Mouse (Mus musculus): ENCODE results near the gene Pon1. TPM values are rescaled to one million over a fixed set of nuclear protein-coding genes. Genes with fewer than 3 reads are reported as not detected.
A peak's percentile ranks its signal among the peaks of the same experiment; 100 is the strongest.
"Not testable (repeated sequence)": the region's sequence is repeated elsewhere in the genome, so short reads cannot be mapped to it uniquely, and the experiment has no call there.

The Pon1 gene
- total and polyA plus RNA-seq, 2 experiments = 549 to 2,396 TPM

GRCm38 (mm10) chr6:5232022-5232421 lies 38.3 kb upstream of the Pon1 start:
- H3K79me2 ChIP-seq (ENCODE audit: control insufficient read depth, insufficient read depth, low read length) = no peaks in the 10 kb centered on the region
- DNase-seq (ENCODE audit: extremely low read depth, low read depth, low spot score) = no peak
- no peak overlapping the region for H3K9ac ChIP-seq (ENCODE audit: low read depth, low read length)
- peaks cover under 1% of the 10 kb centered on the region; the same call in 1 of the 2 replicates for H3K4me1 ChIP-seq (ENCODE audit: control insufficient read depth, insufficient read depth, low read length)
- H3K36me3 ChIP-seq (ENCODE audit: control insufficient read depth, insufficient read depth, low read length) = peaks cover 42% of the 10 kb centered on the region
- no peak overlapping the region for H3K27ac ChIP-seq (replicated peaks; ENCODE audit: insufficient read depth, low read depth, low read length)
- TF ChIP-seq POLR2A (IDR thresholded peaks at IDR 0.05; ENCODE audit: extremely low read depth, insufficient read depth, low read length) (no peak), CTCF (IDR thresholded peaks at IDR 0.05; ENCODE audit: low read depth, low read length) (no peak)
- no peaks in the 10 kb centered on the region for H3K27me3 ChIP-seq (ENCODE audit: control insufficient read depth, insufficient read depth, low read length)
- H3K4me3 ChIP-seq (ENCODE audit: insufficient read depth, low read depth, low read length) = no peak overlapping the region
- 91% methylated on average over 4 of the region's 4 CpGs for WGBS

GRCm38 (mm10) chr6:5230261-5230660 lies 36.5 kb upstream of the Pon1 start:
- 59% methylated on average over 5 of the region's 5 CpGs for WGBS
- H3K27ac ChIP-seq (replicated peaks; ENCODE audit: insufficient read depth, low read depth, low read length) = no peak overlapping the region
- no peak overlapping the region for H3K9ac ChIP-seq (ENCODE audit: low read depth, low read length)
- H3K27me3 ChIP-seq (ENCODE audit: control insufficient read depth, insufficient read depth, low read length) = no peaks in the 10 kb centered on the region
- H3K4me3 ChIP-seq (ENCODE audit: insufficient read depth, low read depth, low read length) = no peak overlapping the region
- TF ChIP-seq POLR2A (IDR thresholded peaks at IDR 0.05; ENCODE audit: extremely low read depth, insufficient read depth, low read length) = no peak
- no peak for TF ChIP-seq CTCF (IDR thresholded peaks at IDR 0.05; ENCODE audit: low read depth, low read length)
- no peaks in the 10 kb centered on the region for H3K4me1 ChIP-seq (ENCODE audit: control insufficient read depth, insufficient read depth, low read length)
- peaks cover 31% of the 10 kb centered on the region for H3K36me3 ChIP-seq (ENCODE audit: control insufficient read depth, insufficient read depth, low read length)
- no peaks in the 10 kb centered on the region for H3K79me2 ChIP-seq (ENCODE audit: control insufficient read depth, insufficient read depth, low read length)
- DNase-seq (ENCODE audit: extremely low read depth, low read depth, low spot score) = peak; percentile 20

GRCm38 (mm10) chr6:5223551-5223950 lies 29.8 kb upstream of the Pon1 start:
- H3K36me3 ChIP-seq (ENCODE audit: control insufficient read depth, insufficient read depth, low read length); H3K9ac ChIP-seq (ENCODE audit: low read depth, low read length); H3K79me2 ChIP-seq (ENCODE audit: control insufficient read depth, insufficient read depth, low read length); H3K4me3 ChIP-seq (ENCODE audit: insufficient read depth, low read depth, low read length); H3K27ac ChIP-seq (replicated peaks; ENCODE audit: insufficient read depth, low read depth, low read length); H3K27me3 ChIP-seq (ENCODE audit: control insufficient read depth, insufficient read depth, low read length): not testable (repeated sequence)
- H3K4me1 ChIP-seq (ENCODE audit: control insufficient read depth, insufficient read depth, low read length) = peaks cover 19% of the 10 kb centered on the region
- 33% methylated on average over 2 of the region's 2 CpGs for WGBS
- peak; percentile 95 for DNase-seq (ENCODE audit: extremely low read depth, low read depth, low spot score)

- 17% methylated on average over 3 of the region's 3 CpGs for WGBS
- Histone ChIP-seq H3K9ac (ENCODE audit: low read depth, low read length) (peak overlapping the region; percentile 86), H3K4me1 (ENCODE audit: control insufficient read depth, insufficient read depth, low read length) (peaks cover 19% of the 10 kb centered on the region), H3K36me3 (ENCODE audit: control insufficient read depth, insufficient read depth, low read length) (peaks cover 9% of the 10 kb centered on the region), H3K27me3 (ENCODE audit: control insufficient read depth, insufficient read depth, low read length) (no peaks in the 10 kb centered on the region), H3K27ac (replicated peaks; ENCODE audit: insufficient read depth, low read depth, low read length) (peak overlapping the region; percentile 99), H3K4me3 (ENCODE audit: insufficient read depth, low read depth, low read length) (peak overlapping the region; percentile 56; the same call in 1 of the 2 replicates), H3K79me2 (ENCODE audit: control insufficient read depth, insufficient read depth, low read length) (no peaks in the 10 kb centered on the region)
- TF ChIP-seq CTCF (IDR thresholded peaks at IDR 0.05; ENCODE audit: low read depth, low read length) (no peak), POLR2A (IDR thresholded peaks at IDR 0.05; ENCODE audit: extremely low read depth, insufficient read depth, low read length) (no peak)
- peak; percentile 96 for DNase-seq (ENCODE audit: extremely low read depth, low read depth, low spot score)
These were observed 28.3 kb upstream of the Pon1 start for GRCm38 (mm10) chr6:5222080-5222479.

GRCm38 (mm10) chr6:5218190-5218589 lies 24.4 kb upstream of the Pon1 start:
- Histone ChIP-seq H3K4me3 (ENCODE audit: insufficient read depth, low read depth, low read length) (no peak overlapping the region), H3K9ac (ENCODE audit: low read depth, low read length) (no peak overlapping the region), H3K27me3 (ENCODE audit: control insufficient read depth, insufficient read depth, low read length) (no peaks in the 10 kb centered on the region), H3K79me2 (ENCODE audit: control insufficient read depth, insufficient read depth, low read length) (no peaks in the 10 kb centered on the region), H3K36me3 (ENCODE audit: control insufficient read depth, insufficient read depth, low read length) (peaks cover 11% of the 10 kb centered on the region), H3K4me1 (ENCODE audit: control insufficient read depth, insufficient read depth, low read length) (peaks cover 19% of the 10 kb centered on the region), H3K27ac (replicated peaks; ENCODE audit: insufficient read depth, low read depth, low read length) (no peak overlapping the region)
- WGBS = 97% methylated on average over 4 of the region's 4 CpGs
- no peak for DNase-seq (ENCODE audit: extremely low read depth, low read depth, low spot score)
- no peak for TF ChIP-seq POLR2A (IDR thresholded peaks at IDR 0.05; ENCODE audit: extremely low read depth, insufficient read depth, low read length)
- TF ChIP-seq CTCF (IDR thresholded peaks at IDR 0.05; ENCODE audit: low read depth, low read length) = no peak

GRCm38 (mm10) chr6:5207817-5208216 lies 14.1 kb upstream of the Pon1 start:
- DNase-seq (ENCODE audit: extremely low read depth, low read depth, low spot score) = no peak
- no peak overlapping the region for H3K4me3 ChIP-seq (ENCODE audit: insufficient read depth, low read depth, low read length)
- no peak overlapping the region for H3K9ac ChIP-seq (ENCODE audit: low read depth, low read length)
- H3K27ac ChIP-seq (replicated peaks; ENCODE audit: insufficient read depth, low read depth, low read length) = no peak overlapping the region
- H3K4me1 ChIP-seq (ENCODE audit: control insufficient read depth, insufficient read depth, low read length) = peaks cover 2% of the 10 kb centered on the region; the same call in 1 of the 2 replicates
- 84% methylated on average over 2 of the region's 2 CpGs for WGBS
- no peaks in the 10 kb centered on the region for H3K36me3 ChIP-seq (ENCODE audit: control insufficient read depth, insufficient read depth, low read length)
- H3K27me3 ChIP-seq (ENCODE audit: control insufficient read depth, insufficient read depth, low read length) = no peaks in the 10 kb centered on the region
- no peak for TF ChIP-seq CTCF (IDR thresholded peaks at IDR 0.05; ENCODE audit: low read depth, low read length)
- no peak for TF ChIP-seq POLR2A (IDR thresholded peaks at IDR 0.05; ENCODE audit: extremely low read depth, insufficient read depth, low read length)
- H3K79me2 ChIP-seq (ENCODE audit: control insufficient read depth, insufficient read depth, low read length) = no peaks in the 10 kb centered on the region
